22 mouse cellular contexts compared by ENCODE assay signal in the genomic region with DNA sequence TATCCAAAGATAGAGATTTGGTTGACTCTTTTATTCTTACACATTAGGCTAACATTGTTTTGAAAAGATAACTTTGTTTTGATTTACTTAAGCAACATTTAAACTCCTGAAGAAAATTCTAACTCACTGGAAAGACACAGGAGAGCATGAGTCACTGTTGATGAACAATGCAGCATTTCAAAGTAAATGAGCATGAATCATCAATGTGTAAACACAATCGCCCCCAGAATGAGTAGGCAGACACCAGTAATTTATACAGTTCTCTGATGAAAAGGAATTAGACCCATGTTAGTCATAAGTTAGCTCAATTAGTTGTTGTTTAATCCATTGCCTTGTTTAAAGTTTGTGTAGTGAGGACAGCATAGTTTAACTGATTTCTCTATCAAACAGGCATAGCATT.
DNase-seq lines count a peak whose midpoint lies in the region; ATAC-seq and TF ChIP-seq lines count a peak whose summit lies in the region.
"Had no signal": no experiment of that assay in that cellular context is flagged by ENCODE, and none has a peak within 500 bp of the region (broad histone marks: within the 10 kb centered on the region; RNA-seq: fewer than 3 reads in every experiment).

No protein-coding gene starts in this region.

- DNase-seq in left cerebral cortex, adult 9 months (ENCODE audit: low spot score in 2 of 2): peak; percentile 2 to 5
- DNase-seq in left cerebral cortex, postnatal 10 days (ENCODE audit: extremely low spot score in 1 of 2, low spot score in 2 of 2): no peak
- DNase-seq in Patski (ENCODE audit: low read depth, low spot score): no peak
- no peak for DNase-seq in heart, adult 11 months
- DNase-seq: adrenal gland, adult 8-10 months; adrenal gland, postnatal 36 days; B cell, adult 2 months; cerebellum, adult 11-12 months; cerebellum, adult 9-10 months; cerebellum, postnatal 25 days; gastrocnemius, adult 2 months; gastrocnemius, postnatal 25 days; heart, postnatal 4 days had no signal

- no peak overlapping the region for H3ac ChIP-seq in C2C12 (ENCODE audit: control insufficient read depth, insufficient read length, low read depth)

- H3K36me3 ChIP-seq in C2C12 (ENCODE audit: control insufficient read depth, insufficient read depth): no peaks in the 10 kb centered on the region
- H3K36me3 ChIP-seq: embryonic facial prominence, embryonic 12.5 days; forebrain, embryonic 12.5 days; heart, embryonic 13.5 days; hindbrain, embryonic 12.5 days had no signal

- H3K27me3 ChIP-seq in C2C12 (ENCODE audit: control insufficient read depth, insufficient read depth, insufficient read length) (no peaks in the 10 kb centered on the region), Patski (peaks cover 21% of the 10 kb centered on the region)
- H3K27me3 ChIP-seq: embryonic facial prominence, embryonic 12.5 days; forebrain, embryonic 12.5 days; heart, embryonic 13.5 days; hindbrain, embryonic 12.5 days had no signal

- ATAC-seq in Patski: peak; percentile 93
- ATAC-seq in megakaryocyte-erythroid progenitor cell, adult 5-6 weeks (replicated peaks; ENCODE audit: low FRiP score, low TSS enrichment, poor library complexity, severe bottlenecking): no peak
- ATAC-seq: forebrain, embryonic 16.5 days; hindbrain, embryonic 16.5 days; inflammation-experienced regulatory T-cells, adult 6 months had no signal

- no peaks in the 10 kb centered on the region for H3K79me3 ChIP-seq in C2C12 (ENCODE audit: low read depth)

- in situ Hi-C loops in Patski (cut with MboI; ENCODE audit: low pct_unique_long_range_greater_than_20kb): no loop called here

- H3K4me3 ChIP-seq in C2C12 (ENCODE audit: insufficient read depth, poor library complexity, severe bottlenecking): no peak overlapping the region
- H3K4me3 ChIP-seq: embryonic facial prominence, embryonic 12.5 days; forebrain, embryonic 12.5 days; gastrocnemius, adult 2 months; heart, embryonic 13.5 days; hindbrain, embryonic 12.5 days had no signal

- CTCF ChIA-PET in Patski (lab: Charles Lee): no interaction called here

- POLR2A ChIA-PET in Patski (lab: Charles Lee): no interaction called here

- intact Hi-C loops in left cerebral cortex, postnatal 10 days (cut with DNase I): no loop called here

- TF ChIP-seq CTCF in C2C12 (IDR thresholded peaks at IDR 0.05; ENCODE audit: control insufficient read depth, insufficient read depth, insufficient read length) (no peak), Patski (IDR thresholded peaks at IDR 0.05) (no peak)

- H3K79me2 ChIP-seq in C2C12 (ENCODE audit: control insufficient read depth, insufficient read depth): no peaks in the 10 kb centered on the region

TF ChIP-seq in C2C12, 6 proteins besides CTCF, POLR2A, EP300 and RAD21:
- TF ChIP-seq CEBPB (IDR thresholded peaks at IDR 0.05; ENCODE audit: low read depth) (no peak), FOSL1 (IDR thresholded peaks at IDR 0.05; ENCODE audit: insufficient read depth, low read length, poor library complexity, severe bottlenecking) (peak; percentile 28)

Comparison
In these comparisons a context has a peak if more than half of its experiments do, and no peak if none do; other contexts are left out.
1. DNase-seq: peak in left cerebral cortex, adult 9 months (2 of 2); none in left cerebral cortex, postnatal 10 days (0 of 2), Patski (single experiment) and heart, adult 11 months (single experiment).